Mouse (Mus musculus) thymus, postnatal 0 days (tissue): ENCODE measurements around the gene Plekhg1. TPM values are rescaled to one million over a fixed set of nuclear protein-coding genes. Genes with fewer than 3 reads are reported as not detected.
A peak's percentile ranks its signal among the peaks of the same experiment; 100 is the strongest.

Source experiments
- DNase-seq: peaks from one replicate; pipeline ENCODE4 v3.0.0-alpha.2; 2015; ENCODE audit warnings: low spot score
- polyA plus RNA-seq: library from polyadenylated mRNA; unstranded; fragments of >200 nt; fragmentation: Nextera tagmentation; extraction: Ambion mirVana; gene quantifications from 2 replicates; pipeline ENCODE4 v1.2.1, GENCODE M21; 2015

The Plekhg1 gene
- polyA plus RNA-seq, 1 experiment from 2014 or later, result 3.0 TPM

GRCm38 (mm10) chr10:3996170-3996876, 256.2 kb downstream of the Plekhg1 start:
- peak; percentile 81 for DNase-seq

DNA sequence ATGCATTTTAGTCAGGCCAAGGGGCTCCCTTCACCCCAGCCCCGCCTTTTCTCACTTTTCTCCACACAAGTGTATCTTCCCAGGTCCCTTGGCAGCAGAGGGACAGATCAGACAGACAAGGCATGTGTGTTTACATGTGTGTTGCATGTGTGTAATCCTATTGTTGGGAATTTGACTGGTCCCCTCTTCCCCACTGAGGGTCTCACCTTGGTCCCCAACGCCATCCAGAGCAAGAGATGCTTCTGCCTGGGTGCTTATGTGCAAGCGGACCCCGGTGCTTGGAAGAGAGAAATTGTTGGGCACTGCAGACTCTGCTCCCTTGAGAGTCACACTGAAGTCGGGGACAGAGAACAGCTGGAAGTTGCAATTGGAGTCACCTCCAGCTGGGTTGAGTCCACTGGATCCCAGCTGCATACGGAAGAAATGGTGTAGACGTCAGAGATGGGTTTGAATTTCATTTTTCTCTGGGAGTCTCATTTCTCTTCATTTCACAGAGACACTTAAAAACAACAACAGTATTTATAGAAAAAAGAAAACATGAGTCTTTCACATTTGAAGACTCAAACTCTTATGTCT, 257.8 kb downstream of the Plekhg1 start:
- DNase-seq, result no peak

DNA sequence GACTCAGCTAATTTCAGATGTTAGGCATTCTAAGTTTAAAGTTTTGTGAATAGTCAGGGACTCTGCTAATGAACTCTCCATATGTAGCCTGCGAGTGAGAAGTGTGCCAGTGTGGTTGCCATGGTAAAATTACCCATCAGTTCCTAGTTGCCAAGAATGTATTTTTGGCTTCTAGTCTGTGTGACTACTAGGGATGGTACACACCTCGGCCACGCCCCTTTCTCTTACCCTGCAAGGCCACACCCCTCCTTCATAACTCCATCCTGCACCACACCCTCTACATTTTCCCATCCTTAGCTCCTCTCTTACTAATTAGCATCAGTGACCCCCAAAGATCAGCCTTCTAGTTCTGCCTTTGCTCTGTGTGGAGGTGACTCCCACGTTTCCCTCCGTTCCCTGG, 262.5 kb downstream of the Plekhg1 start:
- DNase-seq, result no peak

DNA sequence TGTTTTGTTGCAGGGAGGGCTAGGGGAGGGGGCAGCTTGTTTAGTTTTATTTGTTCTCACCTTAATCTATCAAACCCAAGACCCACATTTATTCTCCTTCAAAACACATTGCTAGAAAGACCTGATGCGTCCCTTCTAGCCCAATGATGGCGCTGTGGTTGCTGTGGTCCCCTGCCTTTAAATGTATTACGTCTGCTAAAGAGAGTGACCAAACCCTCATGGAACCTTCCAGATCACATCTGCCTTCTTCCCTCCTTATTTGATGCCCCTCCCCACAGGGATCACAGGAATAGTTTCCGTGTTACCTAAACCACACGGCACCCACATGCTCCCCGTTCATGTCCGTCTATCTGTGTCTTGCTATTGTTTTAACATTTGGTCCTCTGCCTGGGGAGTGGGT, 265.0 kb downstream of the Plekhg1 start:
- DNase-seq, result no peak

GRCm38 (mm10) chr10:4006296-4007015, 266.3 kb downstream of the Plekhg1 start:
- DNase-seq, result no peak

Other genes with a start within 250 kb of the Plekhg1 start
- gene Iyd, start 200.1 kb upstream of the Plekhg1 start, polyA plus RNA-seq, result 0.08 and 0.12 TPM in 2 replicates
- 17.4 and 18.4 TPM in 2 replicates for gene Mthfd1l, start 232.8 kb downstream of the Plekhg1 start, polyA plus RNA-seq